Mouse (Mus musculus) intestine, embryonic 14.5 days (tissue): Measurements from ENCODE around the gene Mllt11. TPM values are rescaled to one million over a fixed set of nuclear protein-coding genes. Genes with fewer than 3 reads are reported as not detected.
"Not testable (repeated sequence)": the region's sequence is repeated elsewhere in the genome, so short reads cannot be mapped to it uniquely, and the experiment has no call there.

Experiments used
- ATAC-seq: fragments of 200-750 bp; cut with Nextera tagmentation; replicated peaks from 2 replicates; pipeline ENCODE4 v1.8.0; 2017; ENCODE audit warnings: low read depth, moderate number of reproducible peaks, moderate TSS enrichment, moderate library complexity; ENCODE audit not compliant: low FRiP score, low TSS enrichment
- DNase-seq: peaks from one replicate; pipeline ENCODE4 v3.0.0-alpha.2; 2018; ENCODE audit warnings: low spot score
- H3K27ac ChIP-seq: fragments of 300-500 bp; sonication (generic); 2 replicates; pipeline ENCODE4 v1.5.1; 2014; ENCODE audit warnings: low read depth, mild to moderate bottlenecking, control low read depth
- H3K27me3 ChIP-seq: fragments of 300-500 bp; sonication (generic); replicated peaks from 2 replicates; pipeline ENCODE4 v1.6.1; 2014; ENCODE audit warnings: low read length, control low read depth; ENCODE audit not compliant: control insufficient read depth, insufficient read depth
- H3K36me3 ChIP-seq: fragments of 300-500 bp; sonication (generic); 2 replicates; pipeline ENCODE4 v1.6.1; 2014; ENCODE audit warnings: low read length, control low read depth; ENCODE audit not compliant: control insufficient read depth, insufficient read depth
- H3K4me1 ChIP-seq: fragments of 300-500 bp; sonication (generic); replicated peaks from 2 replicates; pipeline ENCODE4 v1.6.1; 2014; ENCODE audit warnings: low read length, control low read depth, mixed read lengths; ENCODE audit not compliant: control insufficient read depth, insufficient read depth
- H3K4me2 ChIP-seq: fragments of 300-500 bp; sonication (generic); 2 replicates; pipeline ENCODE4 v1.6.1; 2014; ENCODE audit warnings: low read length
- H3K4me3 ChIP-seq: fragments of 300-500 bp; sonication (generic); 2 replicates; pipeline ENCODE4 v1.5.1; 2014; ENCODE audit warnings: low read depth, low read length, control low read depth, mixed read lengths
- H3K9ac ChIP-seq: fragments of 300-500 bp; sonication (generic); 2 replicates; pipeline ENCODE4 v1.6.1; 2014; ENCODE audit warnings: mild to moderate bottlenecking, low read length
- H3K9me3 ChIP-seq: fragments of 300-500 bp; sonication (generic); 2 replicates; pipeline ENCODE4 v1.6.1; 2016; ENCODE audit warnings: low read length, control low read depth; ENCODE audit not compliant: control insufficient read depth
- WGBS: fragments of 180-500 bp; shearing (Covaris S2); extraction: QIAGEN DNeasy Blood & Tissue Kit; methylation state at CpG from one replicate; pipeline ENCODE4 v1.1.7; 2014; 5-methylcytosine and 5-hydroxymethylcytosine counted together
- polyA plus RNA-seq: library from polyadenylated mRNA; unstranded; fragments of >200 nt; fragmentation: Nextera tagmentation; extraction: Ambion mirVana; gene quantifications from 2 replicates; pipeline ENCODE4 v1.2.1, GENCODE M21; 2014

The Mllt11 gene
- polyA plus RNA-seq, 1 experiment from 2014 or later = 38.9 TPM

DNA sequence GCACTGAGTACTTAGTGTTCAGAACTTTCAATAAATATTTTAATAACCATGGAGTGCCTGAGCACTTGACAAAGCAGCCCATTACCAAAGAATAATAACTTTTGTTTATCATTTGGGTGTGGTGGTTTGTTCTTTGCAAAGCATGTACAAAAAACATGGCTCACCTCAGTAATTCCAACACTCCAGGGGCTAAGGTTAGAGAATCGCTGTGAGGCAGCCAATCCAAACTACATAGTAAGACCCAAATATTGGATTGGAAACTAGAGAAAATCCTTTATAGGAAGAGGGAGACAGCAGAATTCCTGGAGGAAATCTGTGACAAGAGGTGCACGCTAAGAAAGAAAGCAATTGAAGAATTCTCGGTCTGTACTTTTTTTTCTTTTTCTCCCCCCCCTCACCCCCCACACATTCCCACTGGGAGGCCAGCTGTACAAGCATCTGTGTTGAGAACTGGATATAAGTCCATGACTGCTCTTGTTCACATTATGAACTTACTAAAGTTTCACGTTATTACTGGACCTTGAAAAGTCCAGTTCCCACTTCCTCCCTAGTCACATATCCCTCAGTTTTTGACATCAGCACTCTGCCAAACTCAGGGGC, 15.2 kb downstream of the Mllt11 start:
- Histone ChIP-seq H3K27ac (peak overlapping the region; percentile 100), H3K9ac (peak overlapping the region; percentile 94), H3K4me2 (peak overlapping the region; percentile 53), H3K4me1 (no peaks in the 10 kb centered on the region; the same call in 1 of the 2 replicates), H3K9me3 (no peaks in the 10 kb centered on the region), H3K4me3 (peak overlapping the region; percentile 81), H3K36me3 (peaks cover 34% of the 10 kb centered on the region), H3K27me3 (no peaks in the 10 kb centered on the region)
- WGBS = 16% methylated on average over 4 of the region's 4 CpGs
- no peak for DNase-seq
- ATAC-seq = peak; percentile 61; the same call in 1 of the 2 replicates

DNA sequence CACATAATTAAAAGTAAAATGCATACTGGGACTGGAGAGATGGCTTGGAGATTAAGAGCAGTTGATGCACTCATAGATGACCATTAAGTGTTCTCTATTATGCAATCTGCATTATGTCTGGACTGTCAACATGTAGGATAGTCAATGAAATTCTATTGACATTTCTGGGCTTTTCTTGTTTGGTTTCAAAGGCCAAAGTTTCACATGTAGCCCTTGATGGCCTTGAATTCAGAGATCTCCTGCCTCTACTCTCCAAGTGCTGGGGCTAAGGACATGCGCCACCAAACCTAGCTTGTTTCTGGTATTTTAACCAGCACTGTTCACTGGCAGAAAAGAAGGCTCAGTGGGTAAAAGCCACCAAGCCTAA, 18.4 kb downstream of the Mllt11 start:
- H3K36me3 ChIP-seq = peaks cover 15% of the 10 kb centered on the region
- no peak overlapping the region for H3K9ac ChIP-seq

DNA sequence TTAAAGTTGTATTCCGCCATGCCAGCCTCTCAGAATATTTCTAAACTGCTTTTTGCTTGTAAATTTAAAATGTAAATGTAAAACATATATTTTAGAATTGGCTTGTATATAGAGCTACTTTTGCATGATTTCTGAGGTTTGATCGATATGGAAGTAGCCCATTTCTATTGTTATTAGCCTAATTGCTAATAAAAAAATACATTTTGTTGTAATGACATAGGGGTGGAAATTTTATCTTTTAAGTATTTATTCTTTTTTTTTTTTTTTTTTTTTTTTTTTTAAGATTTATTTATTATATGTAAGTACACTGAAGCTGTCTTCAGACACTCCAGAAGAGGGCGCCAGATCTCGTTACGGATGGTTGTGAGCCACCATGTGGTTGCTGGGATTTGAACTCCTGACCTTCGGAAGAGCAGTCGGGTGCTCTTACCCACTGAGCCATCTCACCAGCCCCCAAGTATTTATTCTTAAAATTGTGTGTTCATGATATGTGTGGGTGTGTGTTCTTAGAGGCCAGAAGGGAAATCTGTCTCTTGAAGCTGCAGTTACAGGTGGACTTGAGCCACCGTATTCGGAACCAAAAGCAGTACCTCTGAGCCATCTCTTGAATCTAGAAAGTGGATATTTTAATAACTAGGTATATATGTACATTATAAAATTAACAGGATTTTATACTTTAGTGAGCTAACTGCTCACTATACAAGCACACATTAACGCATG, 18.9 kb downstream of the Mllt11 start:
- not testable (repeated sequence) for H3K9ac ChIP-seq

More for the DNA sequence above, 18.4 kb downstream of the Mllt11 start:
- no peak for ATAC-seq
- H3K4me3 ChIP-seq = no peak overlapping the region
- H3K4me1 ChIP-seq = no peaks in the 10 kb centered on the region; the same call in 1 of the 2 replicates
- H3K9me3 ChIP-seq = no peaks in the 10 kb centered on the region
- H3K4me2 ChIP-seq = no peak overlapping the region
- no peaks in the 10 kb centered on the region for H3K27me3 ChIP-seq
- DNase-seq = no peak
- whole genome bisulfite sequencing = 95% methylated on average over 1 of the region's 1 CpGs
- H3K27ac ChIP-seq = no peak overlapping the region

DNA sequence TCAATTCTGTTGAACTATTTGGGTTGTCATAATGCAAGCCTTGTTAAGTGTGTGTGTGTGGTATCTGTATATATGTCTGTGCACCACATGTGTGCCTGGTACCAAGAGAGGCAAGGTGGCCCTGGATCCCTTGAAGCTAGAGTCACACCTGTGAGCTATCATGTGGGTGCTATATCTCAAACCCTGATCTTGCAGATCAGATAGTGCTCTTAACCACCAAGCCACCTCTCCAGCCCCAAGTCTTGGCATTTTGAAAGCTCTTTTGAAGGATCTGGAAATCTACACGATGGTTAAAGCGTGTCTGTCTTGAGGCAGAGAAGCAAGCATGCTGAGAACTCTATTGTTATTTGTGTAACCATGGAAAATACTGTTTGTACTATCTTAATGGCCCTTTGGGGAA, 21.4 kb downstream of the Mllt11 start:
- DNase-seq (no peak), ATAC-seq (no peak)
- H3K27me3 ChIP-seq = no peaks in the 10 kb centered on the region
- H3K4me1 ChIP-seq = no peaks in the 10 kb centered on the region
- no peak overlapping the region for H3K9ac ChIP-seq
- peaks cover 32% of the 10 kb centered on the region for H3K36me3 ChIP-seq
- H3K9me3 ChIP-seq = no peaks in the 10 kb centered on the region
- H3K4me3 ChIP-seq = no peak overlapping the region
- H3K4me2 ChIP-seq = no peak overlapping the region
- WGBS = 90% methylated on average over 2 of the region's 2 CpGs
- H3K27ac ChIP-seq = no peak overlapping the region

More for the DNA sequence above, 18.9 kb downstream of the Mllt11 start:
- peaks cover 20% of the 10 kb centered on the region for H3K36me3 ChIP-seq
- 96% methylated on average over 7 of the region's 10 CpGs for WGBS
- not testable (repeated sequence) for H3K4me3 ChIP-seq, H3K27ac ChIP-seq, H3K27me3 ChIP-seq, H3K4me2 ChIP-seq, ATAC-seq, H3K4me1 ChIP-seq, DNase-seq, H3K9me3 ChIP-seq

DNA sequence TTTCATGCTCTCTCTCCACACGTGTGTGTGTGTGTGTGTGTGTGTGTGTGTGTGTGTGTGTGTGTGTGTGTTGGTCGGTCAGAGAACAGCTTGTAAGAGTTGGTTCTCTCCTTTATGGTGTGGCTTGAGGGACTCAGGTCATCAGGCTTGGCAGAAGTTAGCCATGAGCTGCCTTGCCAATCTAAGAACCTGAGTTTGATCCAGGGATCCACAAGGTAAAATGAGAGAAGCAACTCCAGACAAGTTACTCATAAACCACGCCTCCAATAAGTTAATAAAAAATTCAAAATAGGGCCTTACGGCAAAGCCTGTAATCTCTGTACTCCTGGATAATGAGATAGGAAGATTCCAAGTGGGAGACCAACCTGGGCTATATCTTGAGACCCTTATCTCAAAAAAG, 23.7 kb downstream of the Mllt11 start:
- WGBS = 96% methylated on average over 4 of the region's 4 CpGs
- H3K4me2 ChIP-seq = no peak overlapping the region
- H3K36me3 ChIP-seq = peaks cover 45% of the 10 kb centered on the region
- no peak for ATAC-seq
- H3K4me3 ChIP-seq = no peak overlapping the region
- DNase-seq = no peak
- no peak overlapping the region for H3K27ac ChIP-seq
- no peaks in the 10 kb centered on the region for H3K9me3 ChIP-seq
- no peak overlapping the region for H3K9ac ChIP-seq
- H3K4me1 ChIP-seq = no peaks in the 10 kb centered on the region
- H3K27me3 ChIP-seq = no peaks in the 10 kb centered on the region

DNA sequence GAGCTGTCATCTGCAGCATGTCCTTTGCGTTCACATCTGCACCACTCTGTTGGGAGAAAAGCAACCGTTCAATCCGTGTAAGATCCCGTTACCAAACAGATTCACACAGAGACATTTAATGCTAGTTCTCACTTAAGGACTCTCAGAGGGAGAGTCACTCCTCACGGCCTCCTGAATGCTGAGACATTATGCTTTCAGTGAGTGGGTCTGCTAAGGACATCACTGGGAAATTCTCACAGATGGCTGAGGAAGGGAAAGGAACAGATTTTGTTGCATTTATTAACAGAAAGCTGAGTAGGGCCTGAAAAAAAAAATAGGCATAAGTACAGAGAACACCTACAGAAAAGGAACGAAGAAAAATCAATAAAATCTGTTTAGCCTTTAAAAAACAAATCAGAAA, 28.1 kb downstream of the Mllt11 start:
- H3K4me2 ChIP-seq = no peak overlapping the region
- no peaks in the 10 kb centered on the region for H3K9me3 ChIP-seq
- no peak overlapping the region for H3K27ac ChIP-seq
- no peaks in the 10 kb centered on the region for H3K4me1 ChIP-seq
- peaks cover 88% of the 10 kb centered on the region for H3K36me3 ChIP-seq
- 90% methylated on average over 6 of the region's 6 CpGs for WGBS
- H3K27me3 ChIP-seq = no peaks in the 10 kb centered on the region
- H3K9ac ChIP-seq = no peak overlapping the region
- no peak overlapping the region for H3K4me3 ChIP-seq
- DNase-seq = no peak
- ATAC-seq = no peak

DNA sequence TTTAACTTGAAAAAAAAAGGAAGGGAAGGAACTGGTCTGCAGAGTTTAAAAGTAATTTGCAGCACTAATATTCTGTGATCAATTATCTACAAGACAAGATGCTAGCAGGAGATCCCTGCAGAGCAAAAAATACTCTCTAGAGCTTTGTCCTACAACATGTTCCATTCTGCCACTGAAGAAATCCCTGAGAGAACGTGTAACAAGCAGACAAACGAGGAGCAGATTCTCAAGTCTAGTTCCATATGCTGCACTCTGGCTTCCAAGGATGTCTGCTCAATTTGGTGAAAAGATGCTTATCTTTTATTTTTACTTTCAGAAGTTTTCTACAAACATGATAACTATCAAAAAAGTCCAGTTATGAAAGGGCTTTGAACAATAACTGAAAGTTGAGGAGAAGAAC, 31.4 kb downstream of the Mllt11 start:
- 91% methylated on average over 2 of the region's 2 CpGs for WGBS
- DNase-seq (no peak), ATAC-seq (no peak)
- Histone ChIP-seq H3K9me3 (no peaks in the 10 kb centered on the region), H3K36me3 (peaks cover 93% of the 10 kb centered on the region), H3K4me1 (no peaks in the 10 kb centered on the region), H3K4me2 (no peak overlapping the region), H3K27ac (no peak overlapping the region), H3K27me3 (no peaks in the 10 kb centered on the region), H3K9ac (no peak overlapping the region), H3K4me3 (no peak overlapping the region)

DNA sequence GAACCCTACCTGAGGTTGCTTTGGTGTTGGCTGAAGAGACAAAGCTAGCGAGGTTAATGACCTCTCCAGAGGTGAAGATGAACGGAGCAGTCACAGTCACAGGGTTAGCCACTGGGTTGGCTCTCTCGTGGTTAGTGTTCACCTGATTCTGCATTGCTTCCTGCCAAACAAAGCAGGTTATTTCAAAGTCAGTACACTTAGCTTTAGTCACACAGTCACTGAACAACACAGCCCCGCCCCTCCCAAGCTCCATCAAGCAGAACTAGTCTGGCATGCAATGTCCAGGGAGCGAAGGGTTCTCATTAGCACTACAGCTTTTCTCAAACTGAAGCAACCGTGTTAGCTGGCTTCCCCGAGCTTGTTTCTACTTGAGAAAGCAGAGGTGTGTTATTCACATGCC, 31.8 kb downstream of the Mllt11 start:
- ATAC-seq = no peak
- 86% methylated on average over 7 of the region's 7 CpGs for WGBS

DNA sequence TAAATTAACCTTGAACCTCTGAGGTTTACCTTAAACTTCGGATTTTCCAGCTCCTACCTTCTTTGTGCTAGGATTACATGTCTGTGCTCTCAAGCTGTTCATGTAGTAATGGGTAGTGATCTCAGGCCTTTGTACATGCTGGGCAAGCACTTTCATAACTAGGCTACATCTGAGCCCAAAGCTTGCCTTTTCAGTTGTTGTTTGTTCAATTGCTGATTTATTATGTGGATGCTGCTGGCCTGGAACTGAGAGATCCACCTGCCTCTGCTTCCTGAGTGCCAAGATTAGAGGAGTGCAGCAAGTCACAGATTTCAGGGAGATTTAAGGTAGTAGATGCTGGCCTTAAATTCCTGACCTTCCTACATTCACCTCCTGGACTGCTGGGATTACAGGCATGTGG, 32.9 kb downstream of the Mllt11 start:
- H3K4me2 ChIP-seq = no peak overlapping the region
- no peaks in the 10 kb centered on the region for H3K9me3 ChIP-seq
- H3K27me3 ChIP-seq = no peaks in the 10 kb centered on the region
- H3K9ac ChIP-seq = no peak overlapping the region
- H3K4me3 ChIP-seq = no peak overlapping the region
- ATAC-seq (no peak), DNase-seq (no peak)
- peaks cover 94% of the 10 kb centered on the region for H3K36me3 ChIP-seq
- no peak overlapping the region for H3K27ac ChIP-seq
- 82% methylated on average over 1 of the region's 1 CpGs for WGBS
- no peaks in the 10 kb centered on the region for H3K4me1 ChIP-seq

More for the DNA sequence above, 31.8 kb downstream of the Mllt11 start:
- Histone ChIP-seq H3K27me3 (no peaks in the 10 kb centered on the region), H3K4me2 (no peak overlapping the region), H3K27ac (no peak overlapping the region), H3K4me3 (no peak overlapping the region), H3K9me3 (no peaks in the 10 kb centered on the region), H3K4me1 (no peaks in the 10 kb centered on the region), H3K9ac (no peak overlapping the region), H3K36me3 (peaks cover 93% of the 10 kb centered on the region)
- no peak for DNase-seq
